Comparison of ENCODE assay signal across 29 mouse cellular contexts in genomic region chr3:141921161-141921560, GRCm38 (mm10).
A peak's percentile ranks its signal among the peaks of the same experiment; 100 is the strongest.
DNase-seq lines count a peak whose midpoint lies in the region; ATAC-seq lines count a peak whose summit lies in the region.
"Had no signal": no experiment of that assay in that cellular context is flagged by ENCODE, and none has a peak within 500 bp of the region (broad histone marks: within the 10 kb centered on the region; RNA-seq: fewer than 3 reads in every experiment).

No protein-coding gene starts in this region.

- H3K27ac ChIP-seq in kidney, embryonic 16.5 days (ENCODE audit: low read length), result 0 out of 2 replicates have a peak overlapping the region, but pooled peaks have one; percentile 23
- H3K27ac ChIP-seq in embryonic facial prominence, embryonic 10.5 days (replicated peaks), result peak overlapping the region; percentile 61; the same call in 1 of the 2 replicates
- H3K27ac ChIP-seq: embryonic facial prominence, embryonic 13.5 days; forebrain, embryonic 12.5 days; heart, adult 2 months; hindbrain, embryonic 15.5 days; liver, embryonic 12.5 days; midbrain, embryonic 10.5 days; midbrain, embryonic 15.5 days had no signal

- no peaks in the 10 kb centered on the region for H3K9me3 ChIP-seq in kidney, embryonic 16.5 days (ENCODE audit: low read length)
- no peaks in the 10 kb centered on the region for H3K9me3 ChIP-seq in embryonic facial prominence, embryonic 10.5 days
- H3K9me3 ChIP-seq: embryonic facial prominence, embryonic 13.5 days; forebrain, embryonic 12.5 days; heart, embryonic 12.5 days; hindbrain, embryonic 15.5 days; liver, embryonic 12.5 days; midbrain, embryonic 10.5 days; midbrain, embryonic 15.5 days had no signal

- peaks cover 19% of the 10 kb centered on the region for H3K4me1 ChIP-seq in kidney, embryonic 16.5 days (ENCODE audit: insufficient read depth, low read length)
- peaks cover 62% of the 10 kb centered on the region for H3K4me1 ChIP-seq in embryonic facial prominence, embryonic 10.5 days
- H3K4me1 ChIP-seq: heart, embryonic 12.5 days; hindbrain, embryonic 15.5 days; liver, embryonic 12.5 days; midbrain, embryonic 15.5 days had no signal

- H3K4me2 ChIP-seq in kidney, embryonic 16.5 days (replicated peaks; ENCODE audit: low read depth, low read length), result no peak overlapping the region
- H3K4me2 ChIP-seq: embryonic facial prominence, embryonic 13.5 days; forebrain, embryonic 12.5 days; heart, embryonic 12.5 days; hindbrain, embryonic 15.5 days; liver, embryonic 12.5 days; midbrain, embryonic 15.5 days had no signal

- H3K27me3 ChIP-seq in kidney, embryonic 16.5 days (ENCODE audit: insufficient read depth, low read length), result no peaks in the 10 kb centered on the region
- no peaks in the 10 kb centered on the region for H3K27me3 ChIP-seq in embryonic facial prominence, embryonic 10.5 days (replicated peaks; ENCODE audit: low read depth, poor library complexity, severe bottlenecking)
- H3K27me3 ChIP-seq: forebrain, embryonic 12.5 days; heart, embryonic 12.5 days; hindbrain, embryonic 15.5 days; liver, embryonic 12.5 days; midbrain, embryonic 15.5 days had no signal

- H3K9ac ChIP-seq in kidney, embryonic 16.5 days (replicated peaks; ENCODE audit: low read length), result no peak overlapping the region
- H3K9ac ChIP-seq: embryonic facial prominence, embryonic 13.5 days; forebrain, embryonic 12.5 days; heart, embryonic 12.5 days; hindbrain, embryonic 15.5 days; liver, embryonic 12.5 days; liver, postnatal 0 days; midbrain, embryonic 15.5 days had no signal

- ATAC-seq in kidney, embryonic 16.5 days (ENCODE audit: low FRiP score, low TSS enrichment), result no peak
- ATAC-seq: inflammation-experienced regulatory T-cells, adult 6 months; liver, embryonic 12.5 days; liver, postnatal 0 days; midbrain, embryonic 15.5 days had no signal

- no peak overlapping the region for H3K4me3 ChIP-seq in kidney, embryonic 16.5 days (ENCODE audit: low read length)
- H3K4me3 ChIP-seq in embryonic facial prominence, embryonic 10.5 days, result no peak overlapping the region
- H3K4me3 ChIP-seq: embryonic facial prominence, embryonic 13.5 days; erythroblast, embryonic 14.5 days; forebrain, embryonic 12.5 days; heart, adult 2 months; heart, embryonic 12.5 days; hindbrain, embryonic 15.5 days; liver, embryonic 12.5 days; midbrain, embryonic 10.5 days; midbrain, embryonic 15.5 days had no signal

- DNase-seq in kidney, adult 11 months, result no peak
- no peak for DNase-seq in embryonic facial prominence, embryonic 10.5 days (ENCODE audit: low spot score)
- DNase-seq in forelimb bud, embryonic 11.5 days (ENCODE audit: low read depth, low spot score), result peak; percentile 58
- DNase-seq in mesoderm, embryonic 11.5 days (ENCODE audit: low read depth, low spot score), result peak; percentile 50
- DNase-seq in heart, adult 18-20 months, result no peak
- DNase-seq in left cerebral cortex, adult 9 months (ENCODE audit: low spot score in 2 of 2), result no peak
- DNase-seq: adrenal gland, postnatal 25 days; B cell, adult 2 months; cerebellum, adult 11-12 months; cerebellum, adult 9-11 months; gastrocnemius, postnatal 25 days; heart, adult 2 months; heart, postnatal 4 days; kidney, adult 2 months; kidney, postnatal 25 days; liver, postnatal 0 days; lung, postnatal 14 days; spleen, adult 18-20 months; thymus, postnatal 14 days had no signal

- no peaks in the 10 kb centered on the region for H3K36me3 ChIP-seq in kidney, embryonic 16.5 days (ENCODE audit: insufficient read depth, low read length)
- no peaks in the 10 kb centered on the region for H3K36me3 ChIP-seq in embryonic facial prominence, embryonic 10.5 days (replicated peaks)
- H3K36me3 ChIP-seq: embryonic facial prominence, embryonic 13.5 days; forebrain, embryonic 12.5 days; heart, embryonic 12.5 days; hindbrain, embryonic 15.5 days; liver, embryonic 12.5 days; midbrain, embryonic 10.5 days; midbrain, embryonic 15.5 days had no signal

- WGBS in kidney, embryonic 16.5 days, result 16% methylated on average over 4 of the region's 4 CpGs
- WGBS in embryonic facial prominence, embryonic 10.5 days, result 30% methylated on average over 4 of the region's 4 CpGs

Comparison
In these comparisons a context has a peak if more than half of its experiments do, and no peak if none do; other contexts are left out.
1. DNase-seq: peak in forelimb bud, embryonic 11.5 days (single experiment) and mesoderm, embryonic 11.5 days (single experiment); none in kidney, adult 11 months (single experiment), embryonic facial prominence, embryonic 10.5 days (single experiment), heart, adult 18-20 months (0 of 2) and left cerebral cortex, adult 9 months (0 of 2).